Mouse (Mus musculus) CH12.LX (cell line): ENCODE results near the gene Grwd1.

Experiments used
- CTCF ChIP-seq, 2 experiments: IDR thresholded peaks in 1 of 2; conservative IDR thresholded peaks in 1 of 2; 2 replicates each; pipeline ENCODE4 v1.5.1; 2011 to 2012; ENCODE audit warnings: low read depth in 2 of 2, low read length in 2 of 2, improper control_type of control experiment in 1 of 2, inconsistent platforms in 1 of 2, mild to moderate bottlenecking in 1 of 2, moderate library complexity in 1 of 2
- EP300 ChIP-seq: IDR thresholded peaks from 2 replicates; pipeline ENCODE4 v1.6.1; 2011; ENCODE audit warnings: low read length, improper control_type of control experiment
- POLR2A ChIP-seq: IDR thresholded peaks from 2 replicates; pipeline ENCODE4 v1.6.1; 2011; ENCODE audit warnings: low read depth, mild to moderate bottlenecking, improper control_type of control experiment, low read length
- RCOR1 ChIP-seq: conservative IDR thresholded peaks from 2 replicates; pipeline ENCODE4 v1.6.1; 2012; ENCODE audit warnings: low read depth, mild to moderate bottlenecking, inconsistent platforms, low read length, improper control_type of control experiment
- SMC3 ChIP-seq: IDR thresholded peaks from 2 replicates; pipeline ENCODE4 v1.6.1; 2011; ENCODE audit warnings: low read depth, low read length, improper control_type of control experiment
- UBTF ChIP-seq: IDR thresholded peaks from 2 replicates; pipeline ENCODE4 v1.6.1; 2012; ENCODE audit warnings: low read depth, mild to moderate bottlenecking, inconsistent platforms, low read length, improper control_type of control experiment, moderate library complexity
- ZKSCAN1 ChIP-seq: IDR thresholded peaks from 2 replicates; pipeline ENCODE4 v1.6.1; 2012; ENCODE audit warnings: low read depth, inconsistent platforms, low read length, improper control_type of control experiment, borderline replicate concordance

DNA sequence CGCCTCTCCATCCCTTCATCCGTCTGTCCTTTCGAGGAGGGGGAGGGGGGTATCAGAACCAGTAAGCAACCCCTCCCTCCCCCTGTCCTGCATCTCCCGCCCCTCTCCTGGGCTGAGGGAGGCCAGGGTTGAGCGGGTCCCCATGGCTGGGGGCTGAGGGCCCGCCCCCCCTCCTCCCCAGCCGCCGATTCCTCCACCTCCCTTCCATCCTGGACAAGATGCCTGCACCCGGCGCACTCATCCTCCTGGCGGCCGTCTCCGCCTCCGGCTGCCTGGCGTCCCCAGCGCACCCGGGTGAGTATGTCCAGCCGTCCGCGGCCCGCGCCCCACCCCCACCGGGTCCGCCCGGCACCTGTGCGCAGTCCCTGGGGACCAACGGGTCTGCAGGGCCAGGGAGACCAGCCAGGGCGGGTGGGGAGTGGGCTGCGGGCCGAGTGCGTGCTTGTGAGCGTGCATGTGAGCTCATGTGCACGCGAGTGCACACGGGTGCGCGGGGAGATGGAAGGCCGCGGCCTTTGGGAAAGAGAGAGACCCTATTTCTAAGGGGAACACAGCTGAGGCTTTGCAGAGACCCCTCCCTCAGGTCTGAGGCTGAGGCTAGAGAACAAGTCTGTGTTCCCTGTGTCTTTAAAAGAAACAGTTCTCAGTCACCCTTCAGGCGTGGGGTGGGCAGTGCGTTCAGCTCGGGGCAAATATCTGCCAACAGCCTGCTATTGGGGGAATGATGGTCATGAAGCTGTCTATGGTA lies 45.2 kb downstream of the Grwd1 start:
- TF ChIP-seq RCOR1 (no peak), UBTF (no peak), ZKSCAN1 (no peak), POLR2A (no peak), EP300 (no peak), SMC3 (no peak), CTCF (conservative IDR thresholded peaks at IDR 0.05 in 1 of 2, IDR thresholded peaks at IDR 0.05 in 1 of 2; ENCODE audit: low read depth in 2 of 2, low read length in 2 of 2) (no peak)
